Mouse (Mus musculus) testis, adult 2 months (tissue): ENCODE results near the gene Il17re. TPM values are rescaled to one million over a fixed set of nuclear protein-coding genes. Genes with fewer than 3 reads are reported as not detected.

Source experiments
- H3K27ac ChIP-seq: fragments of 200-500 bp; 2 replicates; pipeline ENCODE4 v1.5.1; 2012; ENCODE audit warnings: low read depth, low read length; ENCODE audit not compliant: control insufficient read depth, insufficient read depth
- H3K27me3 ChIP-seq: fragments of 200-500 bp; 2 replicates; pipeline ENCODE4 v1.6.1; 2012; ENCODE audit warnings: mild to moderate bottlenecking, low read length, moderate library complexity; ENCODE audit not compliant: control insufficient read depth, insufficient read depth
- H3K36me3 ChIP-seq: fragments of 200-500 bp; 2 replicates; pipeline ENCODE4 v1.6.1; 2012; ENCODE audit warnings: mild to moderate bottlenecking, low read length; ENCODE audit not compliant: control insufficient read depth, insufficient read depth
- H3K4me1 ChIP-seq: fragments of 200-500 bp; 2 replicates; pipeline ENCODE4 v1.6.1; 2012; ENCODE audit warnings: low read length; ENCODE audit not compliant: control insufficient read depth, insufficient read depth
- H3K4me3 ChIP-seq: fragments of 200-500 bp; 2 replicates; pipeline ENCODE4 v1.5.1; 2012; ENCODE audit warnings: low read depth, mild to moderate bottlenecking, low read length, moderate library complexity, mixed read lengths; ENCODE audit not compliant: control insufficient read depth
- CTCF ChIP-seq: fragments of 200-500 bp; IDR thresholded peaks from 2 replicates; pipeline ENCODE4 v1.5.1; 2012; ENCODE audit warnings: low read depth, mild to moderate bottlenecking, inconsistent platforms, low read length, moderate library complexity; ENCODE audit not compliant: control insufficient read depth, insufficient read depth, insufficient replicate concordance
- POLR2A ChIP-seq: fragments of 200-500 bp; IDR thresholded peaks from 2 replicates; pipeline ENCODE4 v1.6.1; 2012; ENCODE audit warnings: low read depth, mild to moderate bottlenecking, inconsistent platforms, low read length, moderate library complexity; ENCODE audit not compliant: control insufficient read depth
- polyA plus RNA-seq: library from polyadenylated mRNA; depleted of rRNA; stranded (reverse); fragments of >200 nt; gene quantifications from 2 replicates; pipeline ENCODE4 v1.2.3, GENCODE M21; 2012

Il17re gene
- polyA plus RNA-seq, 1 experiment: 7.8 TPM

- no peak within 1 kb of the TSS for H3K4me3 ChIP-seq
- H3K27ac ChIP-seq: no peak within 1 kb of the TSS
- no peaks in the 10 kb centered on the region for H3K27me3 ChIP-seq
- TF ChIP-seq POLR2A (no peak), CTCF (no peak)
- no peaks in the 10 kb centered on the region for H3K36me3 ChIP-seq
- no peaks in the 10 kb centered on the region; the same call in 1 of the 2 replicates for H3K4me1 ChIP-seq
Observed at GRCm38 (mm10) chr6:113435664-113436205, 22.5 kb upstream of the Il17re start, which contains the start of gene Cidec. Gene Cidec (minus strand): TSS chr6:113435760.

- no peaks in the 10 kb centered on the region; the same call in 1 of the 2 replicates for H3K4me1 ChIP-seq
- H3K4me3 ChIP-seq: no peak overlapping the region
- H3K27me3 ChIP-seq: no peaks in the 10 kb centered on the region
- no peaks in the 10 kb centered on the region for H3K36me3 ChIP-seq
- TF ChIP-seq POLR2A: no peak
- TF ChIP-seq CTCF: no peak
- no peak overlapping the region for H3K27ac ChIP-seq
Observed at GRCm38 (mm10) chr6:113437135-113437534, 21.1 kb upstream of the Il17re start.

GRCm38 (mm10) chr6:113438721-113439430 lies 19.4 kb upstream of the Il17re start:
- H3K27ac ChIP-seq: no peak overlapping the region
- H3K4me3 ChIP-seq: no peak overlapping the region
- no peak for TF ChIP-seq CTCF
- TF ChIP-seq POLR2A: no peak
- H3K4me1 ChIP-seq: peaks cover 6% of the 10 kb centered on the region
- no peaks in the 10 kb centered on the region for H3K36me3 ChIP-seq
- H3K27me3 ChIP-seq: no peaks in the 10 kb centered on the region

GRCm38 (mm10) chr6:113440686-113441085 lies 17.6 kb upstream of the Il17re start:
- Histone ChIP-seq H3K4me3 (no peak overlapping the region), H3K4me1 (peaks cover 6% of the 10 kb centered on the region), H3K36me3 (no peaks in the 10 kb centered on the region), H3K27me3 (no peaks in the 10 kb centered on the region), H3K27ac (no peak overlapping the region)
- TF ChIP-seq POLR2A: no peak
- no peak for TF ChIP-seq CTCF

GRCm38 (mm10) chr6:113441147-113441680 lies 17.1 kb upstream of the Il17re start:
- no peaks in the 10 kb centered on the region for H3K27me3 ChIP-seq
- H3K36me3 ChIP-seq: no peaks in the 10 kb centered on the region
- TF ChIP-seq POLR2A (no peak), CTCF (peak; percentile 49; the same call in 1 of the 2 replicates)
- H3K4me3 ChIP-seq: no peak overlapping the region
- H3K27ac ChIP-seq: no peak overlapping the region
- H3K4me1 ChIP-seq: peaks cover 6% of the 10 kb centered on the region

GRCm38 (mm10) chr6:113442087-113442441 lies 16.2 kb upstream of the Il17re start:
- H3K27ac ChIP-seq: peak overlapping the region; percentile 51
- no peak for TF ChIP-seq POLR2A
- TF ChIP-seq CTCF: no peak

GRCm38 (mm10) chr6:113442442-113443090 lies 15.7 kb upstream of the Il17re start, which contains the start of gene Jagn1:
Gene Jagn1 (plus strand): TSS chr6:113442569.
- no peaks in the 10 kb centered on the region for H3K27me3 ChIP-seq
- H3K4me1 ChIP-seq: peaks cover 6% of the 10 kb centered on the region
- no peaks in the 10 kb centered on the region for H3K36me3 ChIP-seq
- peak within 1 kb of the TSS; percentile 93 for H3K27ac ChIP-seq
- no peak for TF ChIP-seq CTCF
- TF ChIP-seq POLR2A: peak; percentile 80
- H3K4me3 ChIP-seq: peak within 1 kb of the TSS; percentile 100

More at GRCm38 (mm10) chr6:113442087-113442441, 16.2 kb upstream of the Il17re start:
- no peaks in the 10 kb centered on the region for H3K36me3 ChIP-seq
- H3K27me3 ChIP-seq: no peaks in the 10 kb centered on the region
- H3K4me3 ChIP-seq: peak overlapping the region; percentile 100
- H3K4me1 ChIP-seq: peaks cover 6% of the 10 kb centered on the region
